Mouse (Mus musculus) neural tube, embryonic 12.5 days (tissue): ENCODE results near the gene BC061237. TPM values are rescaled to one million over a fixed set of nuclear protein-coding genes. Genes with fewer than 3 reads are reported as not detected.
"Not testable (repeated sequence)": the region's sequence is repeated elsewhere in the genome, so short reads cannot be mapped to it uniquely, and the experiment has no call there.

Experiments
- ATAC-seq: fragments of 200-750 bp; cut with Nextera tagmentation; 2 replicates; pipeline ENCODE4 v1.8.0; 2017; ENCODE audit warnings: low read depth, mild to moderate bottlenecking, moderate TSS enrichment, moderate library complexity; ENCODE audit not compliant: low FRiP score
- H3K27ac ChIP-seq: fragments of 300-500 bp; sonication (generic); 2 replicates; pipeline ENCODE4 v1.5.1; 2016
- H3K27me3 ChIP-seq: fragments of 300-500 bp; sonication (generic); replicated peaks from 2 replicates; pipeline ENCODE4 v1.6.1; 2016; ENCODE audit warnings: mild to moderate bottlenecking
- H3K36me3 ChIP-seq: fragments of 300-500 bp; sonication (generic); 2 replicates; pipeline ENCODE4 v1.6.1; 2016; ENCODE audit warnings: mild to moderate bottlenecking
- H3K4me1 ChIP-seq: fragments of 300-500 bp; sonication (generic); 2 replicates; pipeline ENCODE4 v1.6.1; 2016
- H3K4me2 ChIP-seq: fragments of 300-500 bp; sonication (generic); replicated peaks from 2 replicates; pipeline ENCODE4 v1.6.1; 2016; ENCODE audit warnings: mild to moderate bottlenecking
- H3K4me3 ChIP-seq: fragments of 300-500 bp; sonication (generic); 2 replicates; pipeline ENCODE4 v1.5.1; 2016
- H3K9ac ChIP-seq: fragments of 300-500 bp; sonication (generic); 2 replicates; pipeline ENCODE4 v1.6.1; 2016; ENCODE audit warnings: mild to moderate bottlenecking
- H3K9me3 ChIP-seq: fragments of 300-500 bp; sonication (generic); 2 replicates; pipeline ENCODE4 v1.6.1; 2016; ENCODE audit warnings: mild to moderate bottlenecking
- whole genome bisulfite sequencing: fragments of 180-500 bp; shearing (Covaris S2); methylation state at CpG from one replicate; pipeline ENCODE4 v1.1.7; 2016; 5-methylcytosine and 5-hydroxymethylcytosine counted together
- polyA plus RNA-seq: library from polyadenylated mRNA; unstranded; fragments of >200 nt; fragmentation: Nextera tagmentation; extraction: Ambion mirVana; gene quantifications from 2 replicates; pipeline ENCODE4 v1.2.1, GENCODE M21; 2016

Gene BC061237
- 0.23 TPM in 1 of 2 replicates, not detected in the other for polyA plus RNA-seq

GRCm38 (mm10) chr14:44492163-44492562 lies at the start of gene BC061237:
BC061237 (plus strand) TSS chr14:44492463.
- not testable (repeated sequence) for H3K9me3 ChIP-seq, H3K4me2 ChIP-seq, H3K27ac ChIP-seq, H3K36me3 ChIP-seq, H3K9ac ChIP-seq, H3K4me1 ChIP-seq, H3K4me3 ChIP-seq, H3K27me3 ChIP-seq, ATAC-seq
- WGBS = 100% methylated on average over 1 of the region's 1 CpGs

GRCm38 (mm10) chr14:44517976-44518375 lies 25.7 kb downstream of the BC061237 start, which contains the start of gene Gm17093:
Gm17093 (plus strand) TSS chr14:44518276.
- H3K4me2 ChIP-seq, H3K27ac ChIP-seq, ATAC-seq, H3K4me1 ChIP-seq, H3K36me3 ChIP-seq, H3K4me3 ChIP-seq, H3K9me3 ChIP-seq, H3K27me3 ChIP-seq, H3K9ac ChIP-seq: not testable (repeated sequence)
- WGBS = 92% methylated on average over 5 of the region's 5 CpGs

GRCm38 (mm10) chr14:44547961-44548360 lies 55.7 kb downstream of the BC061237 start:
- not testable (repeated sequence) for ATAC-seq, H3K4me3 ChIP-seq, H3K9me3 ChIP-seq, H3K4me1 ChIP-seq, H3K9ac ChIP-seq, H3K27ac ChIP-seq, H3K27me3 ChIP-seq, H3K36me3 ChIP-seq, H3K4me2 ChIP-seq
- WGBS = 91% methylated on average over 5 of the region's 5 CpGs

Other genes with a start within 250 kb of the BC061237 start
- not detected in 2 replicates for gene Gm8220, start 206.9 kb upstream of the BC061237 start, polyA plus RNA-seq
- not detected in 2 replicates for gene Gm5930, start 153.9 kb upstream of the BC061237 start, polyA plus RNA-seq
- not detected in 2 replicates for gene Gm8229, start 127.1 kb upstream of the BC061237 start, polyA plus RNA-seq
- not detected in 2 replicates for gene Gm3371, start 81.8 kb upstream of the BC061237 start, polyA plus RNA-seq
- not detected in 2 replicates for gene Gm8232, start 58.8 kb upstream of the BC061237 start, polyA plus RNA-seq
- not detected in 2 replicates for gene Gm17093, start 25.8 kb downstream of the BC061237 start, polyA plus RNA-seq
- gene Gm8247, start 90.7 kb downstream of the BC061237 start, polyA plus RNA-seq = not detected in 2 replicates
- gene Gm5624, start 135.5 kb downstream of the BC061237 start, polyA plus RNA-seq = not detected in 2 replicates
- not detected in 2 replicates for gene Gm8257, start 214.0 kb downstream of the BC061237 start, polyA plus RNA-seq